Mouse (Mus musculus) liver, postnatal 0 days (tissue): ENCODE data around the gene Ccser1. TPM values are rescaled to one million over a fixed set of nuclear protein-coding genes. Genes with fewer than 3 reads are reported as not detected.

ENCODE experiments used
- ATAC-seq: fragments of 200-750 bp; cut with Nextera tagmentation; 2 replicates; pipeline ENCODE4 v1.8.0; 2017; ENCODE audit warnings: mild to moderate bottlenecking, moderate library complexity
- DNase-seq: peaks from one replicate; pipeline ENCODE4 v3.0.0-alpha.2; 2016
- H3K27ac ChIP-seq: fragments of 300-500 bp; sonication (generic); 2 replicates; pipeline ENCODE4 v1.5.1; 2014; ENCODE audit warnings: antibody characterized with exemption, moderate library complexity, mild to moderate bottlenecking, low read depth
- H3K27me3 ChIP-seq: fragments of 300-500 bp; sonication (generic); 2 replicates; pipeline ENCODE4 v1.6.1; 2014; ENCODE audit warnings: low read length, control low read depth, mixed read lengths; ENCODE audit not compliant: insufficient read depth
- H3K36me3 ChIP-seq: fragments of 300-500 bp; sonication (generic); replicated peaks from 2 replicates; pipeline ENCODE4 v1.6.1; 2014; ENCODE audit warnings: mild to moderate bottlenecking, control low read depth, low read length, moderate library complexity, mixed read lengths; ENCODE audit not compliant: insufficient read depth
- H3K4me1 ChIP-seq: fragments of 300-500 bp; sonication (generic); 2 replicates; pipeline ENCODE4 v1.6.1; 2014; ENCODE audit warnings: antibody characterized with exemption, mild to moderate bottlenecking, control low read depth; ENCODE audit not compliant: insufficient read depth
- H3K4me2 ChIP-seq: fragments of 300-500 bp; sonication (generic); 2 replicates; pipeline ENCODE4 v1.6.1; 2014; ENCODE audit warnings: low read depth, mild to moderate bottlenecking, low read length, moderate library complexity, mixed read lengths
- H3K4me3 ChIP-seq: fragments of 300-500 bp; sonication (generic); 2 replicates; pipeline ENCODE4 v1.5.1; 2014; ENCODE audit warnings: low read depth, low read length
- H3K9ac ChIP-seq: fragments of 300-500 bp; sonication (generic); replicated peaks from 2 replicates; pipeline ENCODE4 v1.6.1; 2014; ENCODE audit warnings: mild to moderate bottlenecking, moderate library complexity
- H3K9me3 ChIP-seq: fragments of 300-500 bp; sonication (generic); 2 replicates; pipeline ENCODE4 v1.6.1; 2016; ENCODE audit warnings: mild to moderate bottlenecking, control low read depth, low read length, mixed read lengths
- CTCF ChIP-seq: sonication (generic); IDR thresholded peaks from 2 replicates; pipeline ENCODE4 v1.5.1; 2016; ENCODE audit warnings: antibody characterized with exemption, low read depth
- EP300 ChIP-seq: IDR thresholded peaks from 2 replicates; pipeline ENCODE4 v1.6.1; 2016; ENCODE audit warnings: antibody characterized with exemption, low read depth, mild to moderate bottlenecking
- WGBS: fragments of 180-500 bp; shearing (Covaris S2); extraction: QIAGEN DNeasy Blood & Tissue Kit; methylation state at CpG from one replicate; pipeline ENCODE4 v1.1.7; 2014; ENCODE audit not compliant: insufficient replicate concordance; 5-methylcytosine and 5-hydroxymethylcytosine counted together
- polyA plus RNA-seq: library from polyadenylated mRNA; unstranded; fragments of >200 nt; fragmentation: Nextera tagmentation; extraction: Ambion mirVana; gene quantifications from 2 replicates; pipeline ENCODE4 v1.2.1, GENCODE M21; 2015

The Ccser1 gene
- polyA plus RNA-seq, 1 experiment from 2014 or later = 0.18 TPM

GRCm38 (mm10) chr6:62205013-62205412, 1024.9 kb downstream of the Ccser1 start:
- ATAC-seq = no peak

GRCm38 (mm10) chr6:62221856-62222255, 1041.7 kb downstream of the Ccser1 start:
- ATAC-seq = no peak
- no peak overlapping the region for H3K4me3 ChIP-seq
- no peaks in the 10 kb centered on the region for H3K27me3 ChIP-seq
- H3K9ac ChIP-seq = no peak overlapping the region
- no peak for TF ChIP-seq CTCF
- no peak for TF ChIP-seq EP300
- H3K27ac ChIP-seq = no peak overlapping the region
- H3K9me3 ChIP-seq = no peaks in the 10 kb centered on the region
- DNase-seq = no peak
- WGBS = 38% methylated on average over 1 of the region's 1 CpGs
- no peaks in the 10 kb centered on the region for H3K4me1 ChIP-seq
- no peak overlapping the region for H3K4me2 ChIP-seq
- no peaks in the 10 kb centered on the region for H3K36me3 ChIP-seq

More at GRCm38 (mm10) chr6:62205013-62205412, 1024.9 kb downstream of the Ccser1 start:
- Histone ChIP-seq H3K9ac (no peak overlapping the region), H3K27ac (no peak overlapping the region), H3K9me3 (no peaks in the 10 kb centered on the region), H3K4me3 (no peak overlapping the region), H3K36me3 (no peaks in the 10 kb centered on the region), H3K27me3 (no peaks in the 10 kb centered on the region), H3K4me1 (no peaks in the 10 kb centered on the region), H3K4me2 (no peak overlapping the region)
- WGBS = 43% methylated on average over 2 of the region's 2 CpGs
- no peak for DNase-seq
- TF ChIP-seq EP300 (no peak), CTCF (no peak)

DNA sequence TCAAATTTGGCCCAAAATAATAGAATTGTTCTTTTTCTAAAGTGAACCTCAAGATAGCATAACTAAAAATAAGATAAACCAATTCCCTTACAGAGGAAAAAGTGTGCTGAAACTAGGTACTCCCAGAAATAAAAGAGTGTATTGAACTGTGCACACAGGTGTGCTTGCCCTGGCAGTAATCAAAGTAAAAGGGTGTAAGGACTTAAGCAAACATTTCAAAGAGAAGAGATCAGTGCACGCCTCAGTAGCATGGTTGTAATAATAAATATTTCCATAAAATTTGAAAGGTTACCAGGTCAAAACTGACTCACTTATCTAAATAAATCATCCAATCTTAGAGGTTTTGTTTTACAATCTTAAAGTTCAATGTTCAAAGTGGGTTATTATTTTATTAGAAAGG, 1083.8 kb downstream of the Ccser1 start:
- Histone ChIP-seq H3K4me3 (no peak overlapping the region), H3K27ac (no peak overlapping the region), H3K27me3 (no peaks in the 10 kb centered on the region), H3K4me2 (no peak overlapping the region), H3K9me3 (no peaks in the 10 kb centered on the region), H3K36me3 (no peaks in the 10 kb centered on the region), H3K9ac (no peak overlapping the region), H3K4me1 (no peaks in the 10 kb centered on the region)
- DNase-seq (no peak), ATAC-seq (no peak)
- 59% methylated on average over 1 of the region's 1 CpGs for WGBS
- TF ChIP-seq CTCF (no peak), EP300 (no peak)

DNA sequence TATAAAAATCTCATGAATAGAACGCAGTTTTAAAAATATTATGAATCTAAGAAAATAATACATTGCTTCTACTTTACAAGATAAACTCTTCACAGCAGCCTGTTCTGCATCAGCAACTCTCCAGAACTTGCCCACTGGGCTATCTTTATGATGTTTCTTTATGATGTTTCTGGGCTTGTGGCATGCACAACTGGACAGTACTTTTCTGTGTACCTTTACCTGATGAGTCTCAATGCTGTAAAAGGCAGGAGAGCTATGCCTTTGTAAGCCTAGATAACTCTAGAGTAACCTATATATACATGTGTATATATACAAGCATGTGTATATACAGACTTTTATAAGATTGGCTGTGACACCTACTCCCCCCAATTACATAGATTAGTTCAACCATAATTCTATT, 1084.4 kb downstream of the Ccser1 start:
- DNase-seq = no peak
- TF ChIP-seq EP300 (no peak), CTCF (no peak)
- Histone ChIP-seq H3K4me1 (no peaks in the 10 kb centered on the region), H3K27ac (no peak overlapping the region), H3K9me3 (no peaks in the 10 kb centered on the region), H3K4me3 (no peak overlapping the region), H3K27me3 (no peaks in the 10 kb centered on the region), H3K4me2 (no peak overlapping the region), H3K9ac (no peak overlapping the region), H3K36me3 (no peaks in the 10 kb centered on the region)
- ATAC-seq = no peak
- 65% methylated on average over 1 of the region's 1 CpGs for WGBS

DNA sequence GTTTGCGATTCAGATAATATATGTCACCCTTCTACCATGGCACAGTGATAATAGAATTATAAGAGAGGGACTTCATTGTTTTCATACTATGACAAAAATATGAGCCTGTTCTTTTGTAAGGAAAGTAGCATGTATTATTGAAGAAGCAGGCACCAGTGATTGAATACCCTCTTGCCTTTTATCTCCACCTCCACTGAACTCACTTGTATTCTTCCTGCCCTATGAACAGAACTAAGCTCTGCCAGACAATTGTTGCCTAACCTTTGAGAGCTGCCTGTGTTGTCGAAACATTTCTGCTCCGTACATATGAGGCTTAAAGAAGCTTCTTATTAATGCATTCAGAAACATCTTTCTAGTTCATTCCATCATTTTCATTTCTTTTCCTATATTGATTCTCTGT, 1101.1 kb downstream of the Ccser1 start:
- no peak for DNase-seq
- TF ChIP-seq EP300 = no peak
- TF ChIP-seq CTCF = no peak
- Histone ChIP-seq H3K27me3 (no peaks in the 10 kb centered on the region), H3K27ac (no peak overlapping the region), H3K4me1 (no peaks in the 10 kb centered on the region), H3K9me3 (no peaks in the 10 kb centered on the region), H3K9ac (no peak overlapping the region), H3K4me2 (no peak overlapping the region), H3K36me3 (no peaks in the 10 kb centered on the region), H3K4me3 (no peak overlapping the region)
- WGBS = 74% methylated on average over 3 of the region's 3 CpGs
- no peak for ATAC-seq

DNA sequence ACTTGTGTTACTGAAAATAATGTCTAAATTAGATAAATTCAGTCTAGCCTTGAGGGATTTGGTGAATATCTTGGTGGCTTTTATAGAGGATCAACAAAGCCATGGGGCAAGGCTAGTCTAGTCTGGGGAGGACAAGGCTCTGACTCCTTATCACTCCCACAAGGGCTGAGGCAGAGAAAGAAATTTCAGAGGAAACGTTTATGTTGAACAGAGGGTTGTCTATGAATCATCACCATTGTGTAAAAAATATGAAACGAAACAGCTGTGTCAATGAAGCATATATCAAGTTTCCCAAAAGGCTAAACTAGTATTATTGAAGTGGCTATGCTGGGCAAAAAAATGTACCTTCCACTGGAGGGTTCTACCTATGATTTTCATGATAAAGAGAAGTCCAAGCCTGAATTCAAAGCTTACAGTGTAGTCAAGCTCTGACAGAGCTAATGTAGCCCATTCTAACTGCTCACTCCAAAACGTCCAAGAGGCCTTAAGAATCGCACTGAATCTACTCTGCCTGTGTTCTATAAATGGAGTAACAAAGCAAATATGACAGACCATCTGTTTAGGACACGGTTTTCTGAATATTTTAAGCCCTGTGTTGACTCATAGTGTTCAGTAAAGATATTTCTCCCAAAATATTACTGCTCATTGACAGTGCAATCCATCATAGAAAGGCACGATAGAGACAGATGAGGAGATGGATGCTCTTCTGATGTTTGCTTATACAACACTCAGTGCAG, 1121.6 kb downstream of the Ccser1 start:
- Histone ChIP-seq H3K4me3 (no peak overlapping the region), H3K9me3 (no peaks in the 10 kb centered on the region), H3K4me2 (no peak overlapping the region), H3K36me3 (no peaks in the 10 kb centered on the region), H3K9ac (no peak overlapping the region), H3K4me1 (no peaks in the 10 kb centered on the region), H3K27me3 (no peaks in the 10 kb centered on the region), H3K27ac (no peak overlapping the region)
- TF ChIP-seq EP300 (no peak), CTCF (no peak)
- ATAC-seq = no peak
- 59% methylated on average over 6 of the region's 6 CpGs for WGBS
- no peak for DNase-seq
